Mouse (Mus musculus) myocyte (in vitro differentiated cells): ENCODE measurements around the gene Pom121l2.

Experiments used
- POLR2A ChIP-seq: IDR thresholded peaks from one replicate; pipeline ENCODE4 v1.6.1; 2011; ENCODE audit warnings: low read depth, mild to moderate bottlenecking, control low read depth, moderate library complexity; ENCODE audit not compliant: insufficient read length
- TCF12 ChIP-seq: IDR thresholded peaks from one replicate; pipeline ENCODE4 v1.6.1; 2011; ENCODE audit warnings: mild to moderate bottlenecking, control low read depth; ENCODE audit not compliant: poor library complexity, insufficient read depth, severe bottlenecking

DNA sequence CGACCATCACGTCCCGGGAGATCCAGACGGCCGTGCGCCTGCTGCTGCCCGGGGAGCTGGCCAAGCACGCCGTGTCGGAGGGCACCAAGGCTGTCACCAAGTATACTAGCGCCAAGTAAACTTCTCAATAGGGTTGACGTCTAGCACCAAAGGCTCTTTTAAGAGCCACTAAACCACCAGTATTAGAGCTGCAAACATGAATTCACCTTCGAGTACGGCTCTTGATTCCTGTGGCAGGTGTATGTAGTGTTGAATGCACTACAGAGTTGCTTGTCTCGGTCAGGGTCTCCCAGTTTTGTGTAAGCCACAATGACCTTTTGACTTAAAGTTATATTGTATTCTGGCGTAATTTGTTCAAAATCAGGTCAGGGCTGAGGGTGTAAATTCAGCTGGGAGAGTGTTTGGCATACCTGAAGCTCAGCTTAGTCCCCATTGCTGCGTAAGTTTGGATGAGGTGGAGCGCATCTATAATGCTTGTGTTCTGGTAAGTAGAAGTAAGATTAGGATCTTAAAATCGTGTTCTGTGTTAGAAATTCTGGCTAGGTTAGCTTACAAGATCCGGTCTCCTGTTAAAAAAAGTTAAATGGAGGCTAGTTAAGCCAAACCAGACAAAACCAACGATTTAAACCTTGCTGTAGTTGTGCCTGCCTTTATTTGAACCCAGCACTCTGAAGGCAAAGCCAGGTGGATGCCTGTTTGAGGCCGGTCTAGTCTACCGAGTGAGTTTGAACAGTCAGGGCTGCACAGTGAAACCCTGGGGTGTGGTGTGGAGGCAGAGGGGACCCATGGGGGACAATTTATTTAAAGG, 55.4 kb downstream of the Pom121l2 start:
- TF ChIP-seq POLR2A, result no peak
- no peak for TF ChIP-seq TCF12
